Mouse (Mus musculus) adrenal gland, adult 10 weeks (tissue): ENCODE data around the gene Ereg. TPM values are rescaled to one million over a fixed set of nuclear protein-coding genes. Genes with fewer than 3 reads are reported as not detected.

ENCODE experiments used
- polyA plus RNA-seq: library from polyadenylated mRNA; stranded (reverse); fragments of 350-450 nt; fragmentation: Illumina TruSeq; extraction: RNeasy Lipid Tissue Mini Kit (QIAGEN cat#74804); gene quantifications from one replicate; pipeline ENCODE4 v1.2.3, GENCODE M21; 2014; ENCODE audit warnings: low read depth, low replicate concordance

Gene Ereg
- polyA plus RNA-seq, result 0.47 TPM

DNA sequence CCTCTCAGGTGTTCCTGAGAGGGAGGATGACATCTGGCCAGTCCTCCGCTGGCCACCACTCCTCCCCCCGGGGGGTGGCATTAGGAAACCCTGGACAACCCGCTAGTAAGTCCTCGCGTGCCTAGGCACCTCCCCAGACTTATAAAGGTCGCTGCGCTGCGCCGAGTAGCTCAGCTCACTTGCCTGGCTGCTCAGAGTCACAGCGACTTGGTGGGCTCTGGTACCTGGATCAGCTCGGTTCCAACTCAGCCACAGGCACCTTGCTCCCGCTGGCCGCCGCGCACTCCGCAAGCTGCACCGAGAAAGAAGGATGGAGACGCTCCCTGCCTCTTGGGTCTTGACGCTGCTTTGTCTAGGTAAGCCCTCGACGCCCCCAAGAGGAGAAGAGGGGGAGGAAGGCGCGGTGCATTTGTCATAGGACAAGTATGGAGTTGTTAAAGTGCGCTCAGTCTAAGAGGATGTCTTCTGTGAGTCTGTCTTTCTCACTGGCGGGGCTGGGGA, at the start of gene Ereg:
Gene Ereg, plus strand, starts transcription at position 173 of the 501 bp plus-strand sequence.

DNA sequence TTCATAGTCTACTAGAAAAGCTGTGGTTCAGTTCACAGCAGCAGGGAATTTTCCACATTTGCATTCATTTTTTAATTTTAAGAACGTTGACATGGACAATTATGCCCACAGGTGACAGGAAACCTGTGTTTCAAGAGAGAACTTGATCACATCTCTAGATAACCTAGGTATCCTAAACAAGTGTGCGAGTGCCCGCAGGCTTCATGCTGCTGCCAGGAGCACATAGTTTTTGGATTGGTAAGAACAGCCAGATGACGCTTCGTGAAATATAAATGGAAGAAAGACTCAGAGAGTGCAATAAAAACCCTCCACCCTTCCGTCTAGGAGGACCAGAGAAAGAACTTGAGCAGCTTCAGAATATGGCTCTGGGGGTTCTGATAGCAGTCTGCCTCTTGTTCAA, 47.3 kb upstream of the Ereg start, which contains the start of gene Epgn:
Gene Epgn, plus strand, starts transcription at position 301 of the 400 bp plus-strand sequence.

DNA sequence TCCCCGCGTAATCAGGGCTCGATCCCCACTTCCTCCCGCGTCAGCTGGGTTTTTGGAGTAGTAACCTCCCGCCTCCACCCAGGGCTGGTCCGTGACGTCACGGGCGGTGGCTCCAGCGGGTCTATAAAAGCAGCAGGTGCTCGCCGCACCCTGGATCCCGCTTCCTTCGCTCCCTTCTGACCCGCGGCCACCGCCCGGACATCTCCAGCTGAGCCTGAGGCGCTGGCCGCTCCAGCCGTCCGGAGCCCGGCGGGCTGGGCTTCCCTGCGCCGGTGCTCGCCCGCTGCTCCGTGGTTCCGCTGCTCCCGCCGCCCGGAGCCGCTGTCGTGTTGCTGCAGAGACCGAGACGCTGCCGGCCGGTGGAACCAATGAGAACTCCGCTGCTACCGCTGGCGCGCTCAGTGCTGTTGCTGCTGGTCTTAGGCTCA, 65.0 kb downstream of the Ereg start, which contains the start of gene Areg:
Gene Areg, plus strand, starts transcription at position 154 of the 428 bp plus-strand sequence.

Other genes with a start within 250 kb of the Ereg start
- not detected for gene Cxcl1, start 183.4 kb upstream of the Ereg start, polyA plus RNA-seq
- 0.58 TPM for gene Cxcl2, start 170.8 kb upstream of the Ereg start, polyA plus RNA-seq
- 55.3 TPM for gene Mthfd2l, start 143.5 kb upstream of the Ereg start, polyA plus RNA-seq
- gene Epgn, start 47.2 kb upstream of the Ereg start, polyA plus RNA-seq, result not detected
- gene Areg, start 65.0 kb downstream of the Ereg start, polyA plus RNA-seq, result not detected